Mouse (Mus musculus) E14TG2a.4 (cell line): Measurements from ENCODE around the gene Tenm1.

Experiments
- H3K27me3 ChIP-seq: 2 replicates; pipeline ENCODE4 v1.6.1; 2014; ENCODE audit warnings: low read length, control low read depth; ENCODE audit not compliant: insufficient read depth
- H3K36me3 ChIP-seq: 2 replicates; pipeline ENCODE4 v1.6.1; 2014; ENCODE audit warnings: low read length, control low read depth; ENCODE audit not compliant: insufficient read depth
- H3K4me1 ChIP-seq: replicated peaks from 2 replicates; pipeline ENCODE4 v1.6.1; 2014; ENCODE audit warnings: low read depth, low read length, control low read depth
- H3K4me3 ChIP-seq: replicated peaks from 2 replicates; pipeline ENCODE4 v1.5.1; 2014; ENCODE audit warnings: mild to moderate bottlenecking, low read length
- H3K9me3 ChIP-seq: 2 replicates; pipeline ENCODE4 v1.6.1; 2014; ENCODE audit warnings: low read length, control low read depth
- CTCF ChIP-seq: conservative IDR thresholded peaks from 2 replicates; pipeline ENCODE4 v1.5.1; 2014; ENCODE audit warnings: low read length
- NANOG ChIP-seq: IDR thresholded peaks from 2 replicates; pipeline ENCODE4 v1.6.1; 2014; ENCODE audit warnings: borderline replicate concordance, low read length, mixed read lengths
- POU5F1 ChIP-seq: IDR thresholded peaks from 2 replicates; pipeline ENCODE4 v1.6.1; 2014; ENCODE audit warnings: low read length, borderline replicate concordance

Gene Tenm1

GRCm38 (mm10) chrX:43372526-43372925, 56.4 kb downstream of the Tenm1 start:
- Histone ChIP-seq H3K36me3 (no peaks in the 10 kb centered on the region), H3K9me3 (peaks cover 8% of the 10 kb centered on the region; the same call in 1 of the 2 replicates), H3K4me1 (0 out of 2 replicates have a peak, but pooled peaks cover 6% of the 10 kb centered on the region), H3K4me3 (no peak overlapping the region), H3K27me3 (no peaks in the 10 kb centered on the region)
- TF ChIP-seq NANOG (peak; percentile 79; the same call in 1 of the 2 replicates), CTCF (no peak)

GRCm38 (mm10) chrX:43319351-43319750, 109.6 kb downstream of the Tenm1 start:
- H3K4me1 ChIP-seq: no peaks in the 10 kb centered on the region
- no peaks in the 10 kb centered on the region for H3K27me3 ChIP-seq
- no peaks in the 10 kb centered on the region for H3K9me3 ChIP-seq
- H3K36me3 ChIP-seq: no peaks in the 10 kb centered on the region
- no peak for TF ChIP-seq CTCF
- no peak for TF ChIP-seq NANOG
- no peak for TF ChIP-seq POU5F1
- H3K4me3 ChIP-seq: no peak overlapping the region

- Histone ChIP-seq H3K4me1 (no peaks in the 10 kb centered on the region), H3K4me3 (no peak overlapping the region), H3K9me3 (no peaks in the 10 kb centered on the region), H3K27me3 (no peaks in the 10 kb centered on the region), H3K36me3 (no peaks in the 10 kb centered on the region)
- no peak for TF ChIP-seq NANOG
These were observed 111.0 kb downstream of the Tenm1 start for GRCm38 (mm10) chrX:43317801-43318520.

- Histone ChIP-seq H3K27me3 (no peaks in the 10 kb centered on the region), H3K36me3 (no peaks in the 10 kb centered on the region), H3K9me3 (no peaks in the 10 kb centered on the region), H3K4me3 (no peak overlapping the region), H3K4me1 (no peaks in the 10 kb centered on the region)
- TF ChIP-seq CTCF (no peak), POU5F1 (no peak)
These were observed 193.1 kb downstream of the Tenm1 start for GRCm38 (mm10) chrX:43235844-43236243.

GRCm38 (mm10) chrX:43205003-43205402, 223.9 kb downstream of the Tenm1 start:
- H3K9me3 ChIP-seq: no peaks in the 10 kb centered on the region
- no peaks in the 10 kb centered on the region for H3K4me1 ChIP-seq
- no peaks in the 10 kb centered on the region for H3K27me3 ChIP-seq
- H3K36me3 ChIP-seq: no peaks in the 10 kb centered on the region
- TF ChIP-seq NANOG (no peak), CTCF (no peak), POU5F1 (no peak)
- H3K4me3 ChIP-seq: no peak overlapping the region

GRCm38 (mm10) chrX:43202249-43202783, 226.6 kb downstream of the Tenm1 start:
- Histone ChIP-seq H3K27me3 (no peaks in the 10 kb centered on the region), H3K4me3 (no peak overlapping the region), H3K9me3 (no peaks in the 10 kb centered on the region), H3K4me1 (no peaks in the 10 kb centered on the region), H3K36me3 (no peaks in the 10 kb centered on the region)
- TF ChIP-seq POU5F1 (no peak), NANOG (no peak), CTCF (no peak)

GRCm38 (mm10) chrX:43182975-43183374, 246.0 kb downstream of the Tenm1 start:
- H3K27me3 ChIP-seq: no peaks in the 10 kb centered on the region
- no peak overlapping the region for H3K4me3 ChIP-seq
- TF ChIP-seq CTCF: no peak
- no peak for TF ChIP-seq POU5F1
- TF ChIP-seq NANOG: no peak
- H3K9me3 ChIP-seq: no peaks in the 10 kb centered on the region
- H3K36me3 ChIP-seq: no peaks in the 10 kb centered on the region
- H3K4me1 ChIP-seq: no peaks in the 10 kb centered on the region

GRCm38 (mm10) chrX:43151561-43151960, 277.4 kb downstream of the Tenm1 start:
- Histone ChIP-seq H3K36me3 (no peaks in the 10 kb centered on the region), H3K4me1 (no peaks in the 10 kb centered on the region), H3K9me3 (no peaks in the 10 kb centered on the region), H3K4me3 (no peak overlapping the region), H3K27me3 (no peaks in the 10 kb centered on the region)
- TF ChIP-seq CTCF: no peak
- no peak for TF ChIP-seq NANOG
- no peak for TF ChIP-seq POU5F1

- H3K36me3 ChIP-seq: no peaks in the 10 kb centered on the region
- no peaks in the 10 kb centered on the region for H3K4me1 ChIP-seq
- no peaks in the 10 kb centered on the region for H3K9me3 ChIP-seq
- no peak overlapping the region for H3K4me3 ChIP-seq
- no peak for TF ChIP-seq POU5F1
- TF ChIP-seq CTCF: no peak
- TF ChIP-seq NANOG: no peak
- H3K27me3 ChIP-seq: no peaks in the 10 kb centered on the region
These were observed 299.2 kb downstream of the Tenm1 start for GRCm38 (mm10) chrX:43129696-43130095.
